Mouse (Mus musculus): ENCODE results near the gene Pan3. TPM values are rescaled to one million over a fixed set of nuclear protein-coding genes. Genes with fewer than 3 reads are reported as not detected.

Gene Pan3
- polyA plus RNA-seq, 1 experiment from 2014 or later = 41.6 TPM

DNA sequence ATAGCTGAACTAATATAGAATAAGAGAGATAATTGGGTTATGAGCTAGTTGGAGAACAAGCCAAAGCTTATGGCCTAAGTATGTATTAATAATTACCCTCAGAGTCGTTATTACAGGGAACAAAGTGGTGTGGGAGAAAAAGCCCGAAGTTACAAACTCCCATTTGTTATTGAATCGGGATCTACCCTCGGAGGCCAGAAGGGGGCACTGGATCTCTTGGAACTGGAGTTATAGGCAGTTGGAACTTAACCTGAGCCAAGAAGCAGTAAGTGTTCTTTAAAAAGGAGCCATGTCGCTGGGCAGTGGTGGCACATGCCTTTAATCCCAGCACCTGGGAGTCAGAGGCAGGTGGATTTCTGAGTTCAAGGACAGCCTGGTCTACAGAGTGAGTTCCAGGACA is 27.5 kb upstream of the Pan3 start:
- WGBS = 13% methylated on average over 5 of the region's 5 CpGs
- no peak overlapping the region for H3K27ac ChIP-seq (replicated peaks)
- no peak overlapping the region for H3K4me3 ChIP-seq
- H3K4me1 ChIP-seq = peaks cover 16% of the 10 kb centered on the region
- no peaks in the 10 kb centered on the region for H3K9me3 ChIP-seq
- no peak for ATAC-seq (ENCODE audit: extremely low read depth, insufficient number of reproducible peaks, low FRiP score, low TSS enrichment)
- H3K4me2 ChIP-seq = no peak overlapping the region
- peaks cover 49% of the 10 kb centered on the region for H3K27me3 ChIP-seq (replicated peaks)
- H3K36me3 ChIP-seq = no peaks in the 10 kb centered on the region
- no peak overlapping the region for H3K9ac ChIP-seq

DNA sequence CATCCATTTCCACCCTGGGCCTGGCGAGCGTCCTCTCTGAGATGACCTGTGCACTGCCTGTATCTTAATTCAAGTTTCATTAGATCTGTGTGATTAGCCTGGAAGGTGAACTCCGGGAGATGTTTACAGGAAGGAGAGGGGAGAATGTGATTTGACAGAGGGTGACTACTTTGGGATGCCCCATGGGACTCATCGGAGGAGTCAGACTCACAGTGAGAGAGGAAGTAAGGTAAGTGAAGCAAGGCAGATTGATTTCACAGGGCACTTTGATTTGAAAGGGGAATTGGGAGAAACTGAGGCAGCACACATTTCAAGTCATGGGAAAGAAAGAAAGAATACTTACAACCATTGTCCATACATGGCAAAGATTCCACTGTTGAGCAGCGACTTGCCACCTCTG is 23.8 kb upstream of the Pan3 start:
- Histone ChIP-seq H3K27me3 (replicated peaks) (peaks cover 13% of the 10 kb centered on the region), H3K9ac (no peak overlapping the region), H3K36me3 (no peaks in the 10 kb centered on the region), H3K27ac (replicated peaks) (no peak overlapping the region), H3K4me1 (peaks cover 2% of the 10 kb centered on the region; the same call in 1 of the 2 replicates), H3K4me2 (no peak overlapping the region), H3K4me3 (no peak overlapping the region), H3K9me3 (no peaks in the 10 kb centered on the region)
- ATAC-seq (ENCODE audit: extremely low read depth, insufficient number of reproducible peaks, low FRiP score, low TSS enrichment) = no peak
- 74% methylated on average over 5 of the region's 5 CpGs for WGBS

DNA sequence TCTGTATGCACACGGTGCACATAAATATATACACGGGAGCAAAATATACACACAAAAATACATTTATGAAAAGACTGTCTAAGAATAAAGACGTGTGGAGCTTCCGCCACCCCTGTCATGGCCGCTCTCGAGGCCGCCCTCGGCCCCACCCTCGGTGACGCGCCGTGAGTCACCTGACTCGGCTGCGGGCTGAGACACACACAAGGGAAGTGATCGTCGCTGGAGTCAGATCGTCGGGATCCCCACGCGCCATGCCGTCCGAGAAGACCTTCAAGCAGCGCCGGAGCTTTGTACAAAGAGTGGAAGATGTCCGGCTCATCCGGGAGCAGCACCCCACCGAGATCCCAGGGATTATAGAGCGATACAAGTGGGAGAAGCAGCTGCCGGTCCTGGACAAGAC is 21.2 kb upstream of the Pan3 start:
- H3K9ac ChIP-seq = no peak overlapping the region
- no peaks in the 10 kb centered on the region for H3K4me1 ChIP-seq
- no peaks in the 10 kb centered on the region for H3K27me3 ChIP-seq (replicated peaks)
- WGBS = 41% methylated on average over 29 of the region's 29 CpGs
- no peak; the same call in 1 of the 2 replicates for ATAC-seq (ENCODE audit: extremely low read depth, insufficient number of reproducible peaks, low FRiP score, low TSS enrichment)
- no peaks in the 10 kb centered on the region for H3K36me3 ChIP-seq
- peak overlapping the region; percentile 41 for H3K4me3 ChIP-seq
- peak overlapping the region; percentile 61 for H3K4me2 ChIP-seq
- no peak overlapping the region for H3K27ac ChIP-seq (replicated peaks)
- no peaks in the 10 kb centered on the region for H3K9me3 ChIP-seq

DNA sequence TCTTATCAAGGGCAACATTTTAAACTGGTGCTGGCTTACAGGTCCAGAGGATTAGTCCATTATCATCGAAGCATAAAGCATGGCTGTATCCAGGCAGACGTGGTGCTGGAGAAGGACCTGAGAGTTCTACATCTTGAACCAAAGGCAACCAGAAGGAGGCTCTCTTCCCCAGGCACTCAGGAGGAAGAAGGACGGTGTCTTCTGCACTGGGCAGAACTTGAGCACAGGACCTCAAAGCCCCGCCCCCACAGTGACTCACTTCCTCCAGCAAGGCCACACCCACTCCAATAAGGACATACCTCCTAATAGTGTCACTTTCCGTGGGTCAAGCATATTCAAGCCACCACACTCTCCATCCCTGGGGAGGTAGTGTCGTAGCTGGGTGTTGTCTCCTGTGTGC is 19.4 kb upstream of the Pan3 start:
- no peak for ATAC-seq (ENCODE audit: extremely low read depth, insufficient number of reproducible peaks, low FRiP score, low TSS enrichment)

DNA sequence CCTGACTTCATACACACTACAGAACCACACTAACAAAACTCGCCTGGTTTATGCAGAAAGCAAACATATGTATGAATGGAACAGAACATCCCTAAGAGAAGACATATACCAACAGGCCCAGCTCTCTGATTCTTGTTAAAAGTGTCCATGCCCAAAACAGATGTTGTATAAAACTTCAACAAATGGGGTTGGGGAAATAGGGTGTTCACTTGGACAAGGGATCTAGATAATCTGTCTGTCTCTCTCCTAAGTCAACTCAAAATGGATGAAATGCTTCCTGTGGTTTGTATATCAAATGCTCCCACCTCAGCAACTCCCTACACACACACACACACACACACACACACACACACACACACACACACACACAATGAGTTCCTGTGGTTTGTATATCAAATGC is 12.0 kb upstream of the Pan3 start:
- Histone ChIP-seq H3K27me3 (replicated peaks) (no peaks in the 10 kb centered on the region), H3K9ac (no peak overlapping the region), H3K9me3 (no peaks in the 10 kb centered on the region), H3K4me3 (no peak overlapping the region), H3K4me2 (peak overlapping the region; percentile 43; the same call in 1 of the 2 replicates), H3K27ac (replicated peaks) (no peak overlapping the region), H3K4me1 (peaks cover 5% of the 10 kb centered on the region; the same call in 1 of the 2 replicates), H3K36me3 (no peaks in the 10 kb centered on the region)
- no peak for ATAC-seq (ENCODE audit: extremely low read depth, insufficient number of reproducible peaks, low FRiP score, low TSS enrichment)
- WGBS = 62% methylated on average over 1 of the region's 1 CpGs

More for the DNA sequence above, 19.4 kb upstream of the Pan3 start:
- Histone ChIP-seq H3K4me3 (no peak overlapping the region), H3K36me3 (no peaks in the 10 kb centered on the region), H3K27me3 (replicated peaks) (no peaks in the 10 kb centered on the region), H3K4me1 (no peaks in the 10 kb centered on the region), H3K27ac (replicated peaks) (no peak overlapping the region), H3K4me2 (no peak overlapping the region), H3K9me3 (no peaks in the 10 kb centered on the region), H3K9ac (no peak overlapping the region)
- 81% methylated on average over 6 of the region's 6 CpGs for WGBS

DNA sequence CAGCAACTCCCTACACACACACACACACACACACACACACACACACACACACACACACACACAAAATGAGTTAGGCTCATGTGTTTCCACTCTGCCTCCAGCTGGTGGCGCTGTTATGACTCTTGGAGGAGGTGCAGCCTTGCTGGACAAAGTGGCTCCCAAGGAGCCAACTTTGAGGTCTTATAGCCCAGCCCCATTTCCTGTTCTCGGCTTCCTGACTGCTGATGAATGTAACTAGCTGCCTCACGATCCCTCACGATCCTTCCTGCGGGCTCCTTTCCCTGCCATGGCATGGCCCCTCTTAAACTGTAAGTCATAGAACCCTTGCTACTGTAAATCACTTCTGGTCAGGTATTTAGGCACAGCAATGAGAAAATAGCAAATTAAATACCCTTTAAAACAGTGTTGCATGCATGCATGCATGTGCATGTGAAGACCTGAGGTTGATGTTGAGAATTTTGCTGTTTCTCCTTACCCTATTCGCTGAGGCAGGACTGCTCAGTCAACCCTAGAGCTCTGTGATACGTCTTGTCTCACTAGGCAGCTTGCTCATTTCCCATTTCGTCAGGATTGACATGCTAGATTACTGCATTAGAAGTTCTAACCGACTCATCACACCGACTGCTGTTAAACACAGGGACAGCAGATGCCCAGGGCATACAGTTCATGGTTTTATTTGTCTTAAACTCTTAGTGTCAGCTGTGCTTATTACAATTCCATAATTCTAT is 11.4 kb upstream of the Pan3 start:
- Histone ChIP-seq H3K4me3 (no peak overlapping the region; the same call in 1 of the 2 replicates), H3K36me3 (no peaks in the 10 kb centered on the region), H3K27me3 (replicated peaks) (no peaks in the 10 kb centered on the region), H3K4me2 (peak overlapping the region; percentile 43), H3K9ac (no peak overlapping the region), H3K9me3 (no peaks in the 10 kb centered on the region), H3K27ac (replicated peaks) (no peak overlapping the region), H3K4me1 (peaks cover 5% of the 10 kb centered on the region; the same call in 1 of the 2 replicates)
- WGBS = 28% methylated on average over 10 of the region's 10 CpGs
- ATAC-seq (ENCODE audit: extremely low read depth, insufficient number of reproducible peaks, low FRiP score, low TSS enrichment) = no peak

DNA sequence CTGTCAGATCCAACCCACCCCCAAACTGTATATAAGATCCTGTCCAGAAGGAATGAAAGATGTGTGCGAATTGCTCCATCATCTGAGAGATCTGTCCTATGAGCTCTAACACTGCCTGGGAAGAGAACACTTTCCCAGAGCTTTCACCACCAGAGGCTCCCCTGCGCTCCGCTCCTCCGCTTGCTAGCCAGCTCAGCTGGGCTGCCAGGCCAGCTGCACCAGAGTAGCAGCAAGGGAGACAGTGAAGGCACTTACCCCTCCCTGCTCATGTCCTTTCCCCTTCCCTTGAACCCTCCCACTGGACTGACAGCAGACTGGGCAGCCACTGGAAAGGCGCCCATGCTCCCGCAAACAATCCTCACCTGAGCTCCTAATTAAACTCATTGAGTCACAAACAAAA is 6.3 kb upstream of the Pan3 start:
- H3K9ac ChIP-seq = no peak overlapping the region
- no peak overlapping the region for H3K27ac ChIP-seq (replicated peaks)
- 38% methylated on average over 6 of the region's 6 CpGs for WGBS
- no peak overlapping the region for H3K4me3 ChIP-seq
- no peaks in the 10 kb centered on the region for H3K36me3 ChIP-seq
- H3K9me3 ChIP-seq = no peaks in the 10 kb centered on the region
- no peaks in the 10 kb centered on the region; the same call in 1 of the 2 replicates for H3K27me3 ChIP-seq (replicated peaks)
- H3K4me1 ChIP-seq = peaks cover 3% of the 10 kb centered on the region; the same call in 1 of the 2 replicates
- H3K4me2 ChIP-seq = no peak overlapping the region
- ATAC-seq (ENCODE audit: extremely low read depth, insufficient number of reproducible peaks, low FRiP score, low TSS enrichment) = no peak

DNA sequence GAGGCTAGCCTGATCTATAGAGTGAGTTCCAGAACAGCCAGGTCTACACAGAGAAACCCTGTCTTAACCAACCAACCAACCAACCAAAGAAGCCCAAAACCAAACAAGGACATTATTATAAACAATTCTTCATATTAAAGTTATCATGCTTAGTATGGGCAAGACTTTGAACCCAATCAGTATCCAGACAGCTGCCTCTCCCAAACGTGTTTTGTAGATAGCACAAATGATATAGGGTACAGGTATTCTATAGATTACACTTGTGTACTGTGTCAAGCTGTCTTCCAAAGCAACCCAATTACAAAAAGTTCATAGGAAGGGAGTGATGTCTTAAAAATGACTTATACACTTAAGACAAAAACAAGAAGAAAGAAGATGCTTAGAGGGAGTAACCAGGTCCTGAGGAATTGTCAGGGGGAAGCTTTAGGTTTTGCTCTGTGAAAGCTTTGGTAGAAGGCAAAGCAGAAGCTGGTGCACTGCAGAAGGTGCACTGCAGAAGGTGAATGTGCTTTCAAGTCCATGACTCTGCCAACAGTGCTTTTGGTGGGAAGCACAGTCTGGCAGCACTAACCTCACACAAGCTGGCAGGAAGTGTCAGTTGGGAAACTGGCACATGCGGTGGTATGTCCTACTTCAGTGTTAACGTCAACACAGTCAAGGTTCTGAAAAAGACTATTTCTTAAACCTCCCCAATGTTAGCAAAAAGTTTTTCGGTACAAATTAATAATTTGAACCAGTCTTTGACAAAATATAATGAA is 3.7 kb upstream of the Pan3 start:
- no peaks in the 10 kb centered on the region for H3K36me3 ChIP-seq
- H3K9me3 ChIP-seq = no peaks in the 10 kb centered on the region
- H3K27me3 ChIP-seq (replicated peaks) = no peaks in the 10 kb centered on the region; the same call in 1 of the 2 replicates
- ATAC-seq (ENCODE audit: extremely low read depth, insufficient number of reproducible peaks, low FRiP score, low TSS enrichment) = no peak
- H3K27ac ChIP-seq (replicated peaks) = no peak overlapping the region
- H3K9ac ChIP-seq = no peak overlapping the region
- peaks cover 10% of the 10 kb centered on the region for H3K4me1 ChIP-seq
- WGBS = 63% methylated on average over 4 of the region's 4 CpGs
- no peak overlapping the region for H3K4me2 ChIP-seq
- no peak overlapping the region for H3K4me3 ChIP-seq

DNA sequence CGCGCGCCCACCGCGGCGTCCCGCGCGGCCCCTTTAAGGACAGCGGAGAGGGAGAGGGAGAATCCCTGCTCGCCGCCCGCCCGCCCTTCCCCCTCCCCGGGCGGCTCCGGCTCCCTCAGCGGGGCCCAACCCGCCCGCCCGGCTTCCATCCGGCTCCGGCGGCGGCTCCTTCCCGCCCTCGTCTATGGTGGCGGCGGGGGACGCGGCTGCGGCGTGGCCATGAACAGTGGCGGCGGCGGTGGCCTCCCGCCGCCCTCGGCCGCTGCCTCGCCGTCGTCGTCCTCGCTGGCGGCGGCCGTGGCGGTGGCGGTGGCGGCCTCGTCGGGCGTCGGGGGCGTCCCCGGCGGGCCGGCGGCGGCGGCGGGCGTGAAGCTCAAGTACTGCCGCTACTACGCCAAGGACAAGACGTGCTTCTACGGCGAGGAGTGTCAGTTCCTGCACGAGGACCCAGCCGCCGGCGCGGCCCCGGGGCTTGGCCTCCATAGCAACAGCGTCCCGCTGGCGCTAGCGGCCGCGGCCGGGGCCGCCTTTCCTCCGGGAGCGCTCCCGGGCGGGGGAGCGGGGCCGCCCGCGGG is 487 bp downstream of the Pan3 start:
- peak overlapping the region; percentile 99 for H3K9ac ChIP-seq
- H3K4me2 ChIP-seq = peak overlapping the region; percentile 88
- H3K27me3 ChIP-seq (replicated peaks) = no peaks in the 10 kb centered on the region; the same call in 1 of the 2 replicates
- H3K4me3 ChIP-seq = peak overlapping the region; percentile 97
- peak overlapping the region; percentile 99 for H3K27ac ChIP-seq (replicated peaks)
- under 1% methylated on average over 67 of the region's 91 CpGs for WGBS
- peak; percentile 78 for ATAC-seq (ENCODE audit: extremely low read depth, insufficient number of reproducible peaks, low FRiP score, low TSS enrichment)
- H3K9me3 ChIP-seq = no peaks in the 10 kb centered on the region
- peaks cover 9% of the 10 kb centered on the region for H3K36me3 ChIP-seq
- peaks cover 40% of the 10 kb centered on the region for H3K4me1 ChIP-seq

DNA sequence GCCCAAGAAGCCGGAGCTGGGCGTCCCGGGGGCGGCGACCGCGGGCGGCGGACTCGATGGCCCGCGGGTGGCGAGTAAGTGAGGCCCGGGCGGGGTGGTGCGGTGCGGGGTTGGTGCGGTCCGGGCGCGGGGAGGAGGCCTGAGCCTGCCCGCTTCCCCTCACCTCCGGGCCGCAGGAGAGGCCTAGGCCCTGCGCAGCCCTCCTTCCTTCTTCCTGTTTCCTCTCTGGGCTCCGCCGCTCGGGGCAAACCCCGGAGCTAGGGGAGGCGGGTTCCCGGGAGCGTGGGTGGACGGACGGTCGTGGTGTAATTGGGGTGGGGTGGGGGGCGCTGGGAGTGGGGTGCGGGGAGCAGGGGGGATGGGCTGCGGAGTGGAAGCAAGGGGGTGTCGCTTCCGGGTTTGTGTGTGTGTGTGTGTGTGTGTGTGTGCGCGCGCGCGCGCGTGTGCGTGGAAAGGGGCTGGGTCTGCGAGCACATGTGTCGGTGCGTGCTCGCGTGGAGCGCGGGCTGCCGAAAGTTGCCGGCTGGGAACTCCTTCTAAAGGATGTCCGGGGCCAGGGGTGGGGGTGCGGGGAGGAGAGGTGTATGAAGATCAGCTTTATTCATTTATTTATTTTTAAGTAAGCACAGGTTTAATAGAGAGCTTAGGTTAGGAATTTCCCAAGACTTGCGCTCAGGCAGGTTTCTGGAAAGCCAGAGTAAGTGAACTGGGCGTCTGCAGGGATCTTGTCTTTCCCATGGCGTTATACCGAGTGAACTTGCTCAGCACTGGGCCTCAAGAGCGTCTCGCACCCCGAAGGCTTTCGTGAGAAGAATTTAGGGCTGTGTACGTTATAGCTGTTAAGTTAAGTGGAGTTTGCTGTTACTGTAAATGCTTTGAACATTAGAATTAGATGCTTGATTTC is 1.2 kb downstream of the Pan3 start:
- Histone ChIP-seq H3K9ac (peak overlapping the region; percentile 99), H3K4me3 (peak overlapping the region; percentile 97), H3K27ac (replicated peaks) (peak overlapping the region; percentile 99), H3K4me2 (peak overlapping the region; percentile 88), H3K27me3 (replicated peaks) (no peaks in the 10 kb centered on the region), H3K36me3 (peaks cover 9% of the 10 kb centered on the region), H3K4me1 (peaks cover 47% of the 10 kb centered on the region), H3K9me3 (no peaks in the 10 kb centered on the region)
- ATAC-seq (ENCODE audit: extremely low read depth, insufficient number of reproducible peaks, low FRiP score, low TSS enrichment) = peak; percentile 55
- WGBS = under 1% methylated on average over 61 of the region's 68 CpGs

All from heart, embryonic 13.5 days (tissue).